Mouse (Mus musculus): ENCODE data around the gene Dexi.

DNA sequence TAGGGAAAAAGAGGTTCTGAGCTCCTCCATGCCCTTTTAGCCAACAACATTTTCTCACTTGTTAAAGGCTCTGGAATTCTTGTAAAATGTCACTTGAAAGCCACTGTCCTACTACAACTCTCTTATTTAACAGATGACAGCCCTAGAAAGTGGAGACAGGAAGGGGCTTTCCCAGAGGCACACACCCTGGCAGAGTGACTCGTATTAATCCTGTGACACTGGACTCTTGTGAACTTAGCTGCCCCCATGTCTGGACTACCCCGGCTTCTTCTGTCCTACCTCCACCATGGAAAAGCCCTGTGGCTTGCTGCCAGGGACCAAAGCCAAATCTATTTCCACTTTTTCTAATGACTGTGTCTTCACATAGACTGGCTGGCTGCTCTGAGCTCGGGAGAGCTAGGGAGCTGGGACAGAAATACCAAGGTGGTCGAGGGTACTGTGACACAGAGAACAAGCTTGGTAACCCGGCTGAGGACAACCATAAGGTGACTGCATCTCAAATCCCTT, 44.7 kb downstream of the Dexi start:
- no peak for TF ChIP-seq CTCF (IDR thresholded peaks at IDR 0.05; ENCODE audit: extremely low read depth, insufficient read length, insufficient replicate concordance, low read depth, low read length)
- TF ChIP-seq POLR2A (IDR thresholded peaks at IDR 0.05; ENCODE audit: low read depth, low read length) = no peak
